Mouse (Mus musculus) embryonic facial prominence, embryonic 15.5 days (tissue): ENCODE measurements around the gene Otp. TPM values are rescaled to one million over a fixed set of nuclear protein-coding genes. Genes with fewer than 3 reads are reported as not detected.

Source experiments
- ATAC-seq: fragments of 200-750 bp; cut with Nextera tagmentation; 2 replicates; pipeline ENCODE4 v1.8.0; 2017; ENCODE audit warnings: low read depth, moderate TSS enrichment; ENCODE audit not compliant: insufficient number of reproducible peaks, low FRiP score, low TSS enrichment
- H3K27ac ChIP-seq: fragments of 300-500 bp; sonication (generic); replicated peaks from 2 replicates; pipeline ENCODE4 v1.5.1; 2015; ENCODE audit warnings: mild to moderate bottlenecking, inconsistent platforms
- H3K27me3 ChIP-seq: fragments of 300-500 bp; sonication (generic); 2 replicates; pipeline ENCODE4 v1.6.1; 2015; ENCODE audit warnings: inconsistent platforms
- H3K36me3 ChIP-seq: fragments of 300-500 bp; sonication (generic); 2 replicates; pipeline ENCODE4 v1.6.1; 2015; ENCODE audit warnings: mild to moderate bottlenecking, inconsistent platforms
- H3K4me1 ChIP-seq: fragments of 300-500 bp; sonication (generic); 2 replicates; pipeline ENCODE4 v1.6.1; 2015; ENCODE audit warnings: inconsistent platforms
- H3K4me2 ChIP-seq: fragments of 300-500 bp; sonication (generic); replicated peaks from 2 replicates; pipeline ENCODE4 v1.6.1; 2015; ENCODE audit warnings: mild to moderate bottlenecking, inconsistent platforms
- H3K4me3 ChIP-seq: fragments of 300-500 bp; sonication (generic); replicated peaks from 2 replicates; pipeline ENCODE4 v1.5.1; 2015; ENCODE audit warnings: mild to moderate bottlenecking, inconsistent platforms
- H3K9ac ChIP-seq: fragments of 300-500 bp; sonication (generic); 2 replicates; pipeline ENCODE4 v1.6.1; 2015; ENCODE audit warnings: inconsistent platforms
- H3K9me3 ChIP-seq: fragments of 300-500 bp; sonication (generic); replicated peaks from 2 replicates; pipeline ENCODE4 v1.6.1; 2016; ENCODE audit warnings: inconsistent platforms
- WGBS: fragments of 180-500 bp; shearing (Covaris S2); methylation state at CpG from one replicate; pipeline ENCODE4 v1.1.7; 2015; 5-methylcytosine and 5-hydroxymethylcytosine counted together
- polyA plus RNA-seq: library from polyadenylated mRNA; unstranded; fragments of >200 nt; fragmentation: Nextera tagmentation; extraction: Ambion mirVana; gene quantifications from 2 replicates; pipeline ENCODE4 v1.2.1, GENCODE M21; 2015

Otp gene
- polyA plus RNA-seq, 1 experiment from 2014 or later, result not detected

GRCm38 (mm10) chr13:94874039-94874425, 1.4 kb upstream of the Otp start:
- Histone ChIP-seq H3K4me1 (peaks cover 17% of the 10 kb centered on the region; the same call in 1 of the 2 replicates), H3K4me3 (no peak overlapping the region), H3K4me2 (no peak overlapping the region), H3K27me3 (peaks cover 89% of the 10 kb centered on the region), H3K9ac (no peak overlapping the region), H3K27ac (no peak overlapping the region), H3K36me3 (no peaks in the 10 kb centered on the region), H3K9me3 (no peaks in the 10 kb centered on the region)
- no peak for ATAC-seq
- WGBS, result 2% methylated on average over 8 of the region's 8 CpGs

GRCm38 (mm10) chr13:94874656-94875395, 576 bp upstream of the Otp start:
- Histone ChIP-seq H3K9me3 (no peaks in the 10 kb centered on the region), H3K27me3 (peaks cover 84% of the 10 kb centered on the region), H3K4me3 (no peak overlapping the region), H3K4me1 (peaks cover 14% of the 10 kb centered on the region; the same call in 1 of the 2 replicates), H3K36me3 (no peaks in the 10 kb centered on the region), H3K9ac (no peak overlapping the region), H3K27ac (no peak overlapping the region), H3K4me2 (no peak overlapping the region)
- WGBS, result 3% methylated on average over 23 of the region's 23 CpGs
- no peak for ATAC-seq

- WGBS, result 1% methylated on average over 30 of the region's 30 CpGs
- peaks cover 14% of the 10 kb centered on the region; the same call in 1 of the 2 replicates for H3K4me1 ChIP-seq
- H3K27me3 ChIP-seq, result peaks cover 85% of the 10 kb centered on the region
- no peak overlapping the region for H3K27ac ChIP-seq
- H3K9me3 ChIP-seq, result no peaks in the 10 kb centered on the region
- H3K4me3 ChIP-seq, result no peak overlapping the region
- no peak for ATAC-seq
- no peak overlapping the region for H3K4me2 ChIP-seq
- H3K9ac ChIP-seq, result no peak overlapping the region
- H3K36me3 ChIP-seq, result no peaks in the 10 kb centered on the region
Observed at GRCm38 (mm10) chr13:94876286-94877210, 1.1 kb downstream of the Otp start.

DNA sequence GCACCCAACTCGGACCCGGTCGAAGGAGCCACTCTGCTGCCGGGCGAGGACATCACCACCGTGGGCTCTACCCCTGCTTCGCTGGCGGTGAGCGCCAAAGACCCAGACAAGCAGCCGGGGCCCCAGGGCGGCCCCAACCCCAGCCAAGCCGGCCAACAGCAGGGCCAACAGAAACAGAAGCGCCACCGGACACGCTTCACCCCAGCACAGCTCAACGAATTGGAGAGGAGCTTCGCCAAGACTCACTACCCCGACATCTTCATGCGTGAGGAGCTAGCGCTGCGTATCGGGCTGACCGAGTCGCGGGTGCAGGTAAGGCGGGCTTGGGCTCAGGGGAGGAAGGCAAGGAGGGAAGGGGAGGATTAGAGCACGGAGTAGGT, 1.8 kb downstream of the Otp start:
- Histone ChIP-seq H3K27me3 (peaks cover 85% of the 10 kb centered on the region), H3K36me3 (no peaks in the 10 kb centered on the region), H3K9me3 (no peaks in the 10 kb centered on the region), H3K4me2 (no peak overlapping the region), H3K4me1 (peaks cover 14% of the 10 kb centered on the region; the same call in 1 of the 2 replicates), H3K4me3 (no peak overlapping the region), H3K9ac (no peak overlapping the region), H3K27ac (no peak overlapping the region)
- WGBS, result 1% methylated on average over 27 of the region's 27 CpGs
- ATAC-seq, result no peak

DNA sequence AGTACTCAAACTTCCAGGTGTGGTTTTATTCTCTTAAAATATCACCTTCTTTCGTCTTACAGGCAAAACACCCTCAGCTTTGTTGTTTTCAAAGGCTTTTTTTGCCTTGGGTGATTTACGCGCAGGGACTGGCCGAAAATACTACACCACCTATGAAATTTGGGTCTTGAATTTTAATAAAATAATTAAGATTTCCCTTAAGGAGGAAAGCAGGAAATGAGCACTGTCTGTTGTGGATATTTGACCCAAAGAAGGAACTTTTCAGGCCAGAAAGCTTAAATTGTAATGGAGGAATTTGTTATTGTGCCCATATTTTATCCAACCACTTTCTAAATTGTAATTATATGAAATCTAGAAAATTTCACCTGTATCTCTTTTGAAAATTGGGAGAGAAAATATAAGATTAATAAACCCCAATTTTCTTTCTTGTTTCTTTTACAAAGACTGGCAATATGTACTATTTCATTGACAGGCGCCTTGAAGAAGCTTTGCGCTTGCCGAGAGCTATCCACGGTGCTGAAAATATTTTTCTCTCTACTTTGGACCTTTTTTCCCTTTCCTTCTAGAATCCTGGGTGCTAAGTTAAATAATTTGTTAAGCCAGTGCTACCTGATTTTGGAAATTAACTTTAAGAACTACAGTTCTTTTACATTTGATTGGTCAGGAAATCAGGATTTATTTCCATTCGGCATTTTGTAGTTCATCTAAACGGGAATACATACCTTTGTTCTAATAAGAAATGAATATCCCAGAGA, 2.8 kb downstream of the Otp start:
- Histone ChIP-seq H3K9me3 (no peaks in the 10 kb centered on the region), H3K36me3 (no peaks in the 10 kb centered on the region), H3K4me2 (no peak overlapping the region), H3K9ac (no peak overlapping the region), H3K4me3 (no peak overlapping the region), H3K27me3 (peaks cover 85% of the 10 kb centered on the region), H3K4me1 (peaks cover 21% of the 10 kb centered on the region), H3K27ac (no peak overlapping the region)
- ATAC-seq, result no peak
- 11% methylated on average over 10 of the region's 10 CpGs for WGBS

DNA sequence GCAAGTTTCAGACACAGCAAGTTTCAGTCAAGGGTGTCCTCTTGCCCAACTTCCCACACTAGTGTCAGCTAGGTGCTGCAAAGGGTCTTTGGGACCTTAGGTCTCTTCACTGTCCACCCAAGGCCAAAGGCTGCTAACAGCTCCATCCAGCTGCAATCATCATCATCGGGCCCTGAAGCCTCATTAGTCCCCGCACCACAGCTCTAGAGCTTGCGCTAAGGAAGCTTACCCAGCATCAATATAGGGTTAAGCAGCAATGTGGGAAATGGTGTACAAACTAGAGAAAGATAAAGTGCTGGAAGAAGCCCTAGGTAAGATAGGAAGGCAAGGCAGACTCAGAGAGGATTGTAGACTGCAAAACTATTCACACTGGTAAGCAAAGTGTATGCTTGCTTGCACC, 5.8 kb downstream of the Otp start:
- 3% methylated on average over 3 of the region's 3 CpGs for WGBS
- no peak overlapping the region for H3K4me3 ChIP-seq
- no peaks in the 10 kb centered on the region for H3K9me3 ChIP-seq
- H3K4me1 ChIP-seq, result peaks cover 31% of the 10 kb centered on the region
- no peaks in the 10 kb centered on the region for H3K36me3 ChIP-seq
- no peak overlapping the region for H3K9ac ChIP-seq
- ATAC-seq, result no peak
- peaks cover 87% of the 10 kb centered on the region for H3K27me3 ChIP-seq
- no peak overlapping the region for H3K27ac ChIP-seq
- H3K4me2 ChIP-seq, result no peak overlapping the region

- H3K4me2 ChIP-seq, result no peak overlapping the region
Observed at GRCm38 (mm10) chr13:94882221-94882620, 6.8 kb downstream of the Otp start.

DNA sequence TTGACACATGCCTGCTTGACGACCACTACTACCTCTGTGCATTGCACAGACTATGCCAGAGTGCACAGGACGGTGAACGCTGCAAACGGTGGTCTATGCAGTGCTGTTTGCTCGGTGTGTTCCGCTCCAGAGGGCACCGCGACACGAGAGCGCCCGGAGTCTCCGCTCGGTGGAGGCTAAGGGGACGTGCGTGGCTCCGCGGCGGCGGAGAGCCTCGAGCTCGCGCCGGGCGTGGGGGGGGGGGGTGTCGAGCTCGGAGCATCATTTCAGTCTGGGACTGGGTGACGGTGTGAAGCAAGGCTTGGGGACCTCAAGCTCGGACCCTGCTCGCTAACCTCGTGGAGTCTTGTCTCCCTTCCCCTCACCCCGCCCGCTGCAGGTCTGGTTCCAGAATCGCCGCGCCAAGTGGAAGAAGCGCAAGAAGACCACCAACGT, 7.3 kb downstream of the Otp start:
- Histone ChIP-seq H3K9me3 (no peaks in the 10 kb centered on the region), H3K27me3 (peaks cover 86% of the 10 kb centered on the region), H3K4me2 (peak overlapping the region; percentile 87), H3K36me3 (no peaks in the 10 kb centered on the region), H3K4me1 (peaks cover 31% of the 10 kb centered on the region), H3K27ac (no peak overlapping the region), H3K9ac (no peak overlapping the region), H3K4me3 (peak overlapping the region; percentile 45)
- 0 out of 2 replicates have a peak, but pooled peaks have one; percentile 29 for ATAC-seq
- WGBS, result under 1% methylated on average over 37 of the region's 37 CpGs

More at GRCm38 (mm10) chr13:94882221-94882620, 6.8 kb downstream of the Otp start:
- H3K36me3 ChIP-seq, result no peaks in the 10 kb centered on the region
- H3K4me1 ChIP-seq, result peaks cover 31% of the 10 kb centered on the region
- H3K9me3 ChIP-seq, result no peaks in the 10 kb centered on the region
- H3K27me3 ChIP-seq, result peaks cover 86% of the 10 kb centered on the region
- no peak for ATAC-seq
- H3K27ac ChIP-seq, result no peak overlapping the region
- H3K9ac ChIP-seq, result no peak overlapping the region
- H3K4me3 ChIP-seq, result peak overlapping the region; percentile 45
- 4% methylated on average over 10 of the region's 10 CpGs for WGBS

GRCm38 (mm10) chr13:94883163-94883965, 8.0 kb downstream of the Otp start:
- H3K9ac ChIP-seq, result no peak overlapping the region
- H3K36me3 ChIP-seq, result no peaks in the 10 kb centered on the region
- under 1% methylated on average over 80 of the region's 95 CpGs for WGBS
- peak overlapping the region; percentile 45 for H3K4me3 ChIP-seq
- no peak overlapping the region for H3K27ac ChIP-seq
- H3K9me3 ChIP-seq, result no peaks in the 10 kb centered on the region
- ATAC-seq, result peak; percentile 65; the same call in 1 of the 2 replicates
- H3K4me2 ChIP-seq, result peak overlapping the region; percentile 87
- peaks cover 31% of the 10 kb centered on the region for H3K4me1 ChIP-seq
- peaks cover 86% of the 10 kb centered on the region for H3K27me3 ChIP-seq
